Mouse (Mus musculus) small intestine, adult 2 months (tissue): ENCODE measurements around the gene Tmem18.

Experiments
- CTCF ChIP-seq: fragments of 200-500 bp; IDR thresholded peaks from 2 replicates; pipeline ENCODE4 v1.5.1; 2012; ENCODE audit warnings: low read depth, mild to moderate bottlenecking, control low read depth, inconsistent platforms, low read length, moderate library complexity, mixed read lengths; ENCODE audit not compliant: insufficient replicate concordance, insufficient read length; ENCODE audit errors: extremely low read depth
- POLR2A ChIP-seq: fragments of 200-500 bp; IDR thresholded peaks from 2 replicates; pipeline ENCODE4 v1.6.1; 2012; ENCODE audit warnings: low read depth, mild to moderate bottlenecking, control low read depth, inconsistent platforms, low read length, moderate library complexity

GRCm38 (mm10) chr12:30634534-30634933 lies 50.3 kb downstream of the Tmem18 start:
- TF ChIP-seq CTCF (no peak), POLR2A (no peak)
